ENCODE assay signal across 30 mouse cellular contexts in genomic region chr9:61670986-61671385, GRCm38 (mm10).
DNase-seq lines count a peak whose midpoint lies in the region; ATAC-seq and TF ChIP-seq lines count a peak whose summit lies in the region.
"Had no signal": no experiment of that assay in that cellular context is flagged by ENCODE, and none has a peak within 500 bp of the region (broad histone marks: within the 10 kb centered on the region; RNA-seq: fewer than 3 reads in every experiment).

No protein-coding gene starts in this region.

- H3K4me3 ChIP-seq in stomach, postnatal 0 days (ENCODE audit: low read depth, low read length), result no peak overlapping the region
- H3K4me3 ChIP-seq: embryonic facial prominence, embryonic 12.5 days; forebrain, embryonic 15.5 days; hindbrain, embryonic 10.5 days; hindbrain, embryonic 15.5 days; kidney, embryonic 15.5 days; left cerebral cortex, adult 2 months; limb, embryonic 10.5 days; limb, embryonic 15.5 days; liver, embryonic 13.5 days; midbrain, embryonic 13.5 days had no signal

- TF ChIP-seq CTCF in stomach, postnatal 0 days (IDR thresholded peaks at IDR 0.05; ENCODE audit: low read depth), result no peak

- no peak overlapping the region for H3K9ac ChIP-seq in stomach, postnatal 0 days (ENCODE audit: low read length)
- H3K9ac ChIP-seq: embryonic facial prominence, embryonic 12.5 days; forebrain, embryonic 15.5 days; hindbrain, embryonic 15.5 days; kidney, embryonic 15.5 days; limb, embryonic 15.5 days; liver, embryonic 13.5 days; lung, embryonic 14.5 days; midbrain, embryonic 13.5 days had no signal

- 60% methylated on average over 4 of the region's 4 CpGs for WGBS in stomach, postnatal 0 days

- 0 out of 2 replicates have a peak overlapping the region, but pooled peaks have one; percentile 18 for H3K27ac ChIP-seq in stomach, postnatal 0 days (replicated peaks)
- H3K27ac ChIP-seq: embryonic facial prominence, embryonic 12.5 days; forebrain, embryonic 15.5 days; hindbrain, embryonic 10.5 days; hindbrain, embryonic 15.5 days; kidney, embryonic 15.5 days; left cerebral cortex, adult 2 months; limb, embryonic 10.5 days; limb, embryonic 15.5 days; liver, embryonic 13.5 days; midbrain, embryonic 13.5 days had no signal

- ATAC-seq in CD4-positive, CD25-positive, alpha-beta regulatory T cell, adult 4 months, result no peak
- ATAC-seq in monocyte, adult 5-6 weeks (replicated peaks; ENCODE audit: insufficient number of reproducible peaks, low FRiP score, low TSS enrichment, poor library complexity, severe bottlenecking), result 0 out of 2 replicates have a peak, but pooled peaks have one; percentile 28
- ATAC-seq in stomach, postnatal 0 days (ENCODE audit: low FRiP score, low TSS enrichment), result no peak
- ATAC-seq: forebrain, embryonic 15.5 days; midbrain, embryonic 13.5 days had no signal

- H3K27me3 ChIP-seq in stomach, postnatal 0 days (ENCODE audit: control insufficient read depth, insufficient read depth, low read length), result no peaks in the 10 kb centered on the region
- H3K27me3 ChIP-seq: embryonic facial prominence, embryonic 12.5 days; forebrain, embryonic 15.5 days; hindbrain, embryonic 15.5 days; limb, embryonic 15.5 days; liver, embryonic 13.5 days; midbrain, embryonic 13.5 days had no signal

- no peaks in the 10 kb centered on the region for H3K9me3 ChIP-seq in stomach, postnatal 0 days (ENCODE audit: control insufficient read depth, low read length)
- H3K9me3 ChIP-seq: embryonic facial prominence, embryonic 12.5 days; forebrain, embryonic 15.5 days; hindbrain, embryonic 10.5 days; limb, embryonic 10.5 days; limb, embryonic 15.5 days; liver, embryonic 13.5 days; midbrain, embryonic 13.5 days had no signal

- no peak for TF ChIP-seq EP300 in stomach, postnatal 0 days (optimal IDR thresholded peaks at IDR 0.05)

- no peak overlapping the region for H3K4me2 ChIP-seq in stomach, postnatal 0 days (replicated peaks; ENCODE audit: low read depth)
- H3K4me2 ChIP-seq: embryonic facial prominence, embryonic 12.5 days; forebrain, embryonic 15.5 days; hindbrain, embryonic 15.5 days; kidney, embryonic 15.5 days; limb, embryonic 15.5 days; liver, embryonic 13.5 days; lung, embryonic 14.5 days; midbrain, embryonic 13.5 days had no signal

- H3K36me3 ChIP-seq in stomach, postnatal 0 days (ENCODE audit: control insufficient read depth, insufficient read depth, low read length), result no peaks in the 10 kb centered on the region
- H3K36me3 ChIP-seq: embryonic facial prominence, embryonic 12.5 days; forebrain, embryonic 15.5 days; hindbrain, embryonic 10.5 days; hindbrain, embryonic 15.5 days; kidney, embryonic 15.5 days; limb, embryonic 10.5 days; limb, embryonic 15.5 days; liver, embryonic 13.5 days; midbrain, embryonic 13.5 days had no signal

- DNase-seq in CD4-positive, CD25-positive, alpha-beta regulatory T cell, adult 2 months (ENCODE audit: low read depth, low spot score), result peak; percentile 43
- peak; percentile 15 for DNase-seq in thymus, postnatal 0 days (ENCODE audit: low spot score)
- no peak for DNase-seq in thymus, postnatal 4 days
- no peak for DNase-seq in stomach, postnatal 0 days (ENCODE audit: low spot score)
- DNase-seq in urinary bladder, postnatal 25 days (ENCODE audit: low spot score), result no peak
- DNase-seq in yolk sac, embryonic 10.5 days (ENCODE audit: low spot score), result no peak
- DNase-seq: adrenal gland, postnatal 14 days; cerebellum, adult 11 months; cerebellum, adult 9-10 months; cerebellum, postnatal 36 days; embryo, embryonic 11 days; gastrocnemius, postnatal 10 days; heart, postnatal 14 days; kidney, adult 18-20 months; kidney, postnatal 25 days; liver, embryonic 13.5 days; lung, embryonic 14.5 days; lung, postnatal 14 days; thymus, adult 18-20 months had no signal

- no peaks in the 10 kb centered on the region for H3K4me1 ChIP-seq in stomach, postnatal 0 days (replicated peaks; ENCODE audit: control insufficient read depth, insufficient read depth)
- H3K4me1 ChIP-seq: hindbrain, embryonic 15.5 days; midbrain, embryonic 13.5 days had no signal

Comparison
In these comparisons a context has a peak if more than half of its experiments do, and no peak if none do; other contexts are left out.
1. DNase-seq: peak in CD4-positive, CD25-positive, alpha-beta regulatory T cell, adult 2 months (single experiment) and thymus, postnatal 0 days (single experiment); none in thymus, postnatal 4 days (single experiment), stomach, postnatal 0 days (single experiment), urinary bladder, postnatal 25 days (single experiment) and yolk sac, embryonic 10.5 days (single experiment).